Mouse (Mus musculus): ENCODE results near the gene Stum. TPM values are rescaled to one million over a fixed set of nuclear protein-coding genes. Genes with fewer than 3 reads are reported as not detected.
A peak's percentile ranks its signal among the peaks of the same experiment; 100 is the strongest.

The Stum gene
- total RNA-seq, 2 experiments from 2014 or later, result 0.95 to 1.0 TPM

DNA sequence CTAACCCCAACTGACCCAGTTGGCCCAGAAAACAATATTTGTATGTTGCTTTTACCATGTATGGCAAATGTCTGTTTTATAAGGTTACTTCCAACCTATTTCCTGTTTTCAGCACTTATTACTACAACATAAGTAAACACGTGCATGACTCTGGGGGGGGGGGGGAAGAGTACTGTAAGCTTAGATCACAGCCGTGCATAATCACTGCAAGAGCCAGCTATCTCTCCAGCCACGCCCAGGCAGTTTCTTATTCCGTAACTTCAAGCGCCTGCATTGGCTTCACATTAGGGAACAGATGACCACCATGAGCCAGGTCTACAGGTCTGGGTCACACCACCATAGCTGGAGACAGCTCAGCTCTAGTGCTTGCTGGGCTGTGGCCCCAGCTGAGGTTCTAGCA lies 53.5 kb downstream of the Stum start:
- DNase-seq (ENCODE audit: low spot score in 2 of 2), result no peak

DNA sequence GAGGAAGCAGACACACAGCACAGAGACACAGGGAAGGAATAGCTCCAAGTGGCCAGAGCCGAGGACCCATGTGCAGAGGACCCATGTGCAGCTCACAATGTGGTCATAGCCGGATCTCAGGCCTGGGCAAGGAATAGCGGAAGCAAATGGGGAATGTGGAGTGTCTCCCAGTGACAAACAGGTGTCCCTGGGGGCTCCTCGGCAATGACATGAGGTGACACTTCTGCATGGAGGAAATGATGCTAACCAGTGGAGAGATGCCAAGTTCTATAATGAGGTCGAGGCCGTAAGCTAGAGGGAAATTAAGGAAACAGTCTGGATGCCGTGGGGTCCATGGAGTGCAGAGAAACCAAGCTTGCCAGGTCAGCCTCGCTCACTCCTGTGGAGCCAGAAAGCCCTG lies 54.4 kb downstream of the Stum start:
- no peak for DNase-seq (ENCODE audit: low spot score in 2 of 2)

DNA sequence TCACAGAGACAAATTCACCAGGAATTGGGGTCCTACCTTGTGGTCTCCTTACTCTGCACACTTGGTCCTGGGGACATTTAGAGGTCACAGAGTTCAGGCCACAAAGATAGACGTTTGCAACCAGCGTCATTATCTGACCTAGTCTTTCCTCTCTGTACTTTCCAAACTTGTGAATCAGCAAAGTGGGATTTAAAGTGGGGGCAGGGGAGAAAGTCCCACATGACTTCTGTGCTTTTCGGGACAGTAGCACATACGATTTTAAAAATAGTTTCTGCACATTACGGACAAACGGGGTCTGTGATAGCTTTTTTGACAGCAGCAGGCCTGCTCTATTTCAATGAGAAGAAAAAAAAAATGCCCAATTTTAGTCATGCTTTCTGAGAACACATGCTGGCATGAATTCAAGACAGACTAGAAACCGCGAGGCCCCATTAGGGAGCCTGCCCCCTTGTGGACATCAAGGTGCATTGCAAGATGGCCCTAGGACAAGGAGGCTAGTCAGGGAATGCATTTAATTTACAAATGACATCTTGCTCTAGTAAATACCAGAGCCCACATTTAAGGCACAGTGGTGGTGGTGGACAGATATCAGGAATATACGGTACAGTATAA lies 55.1 kb downstream of the Stum start:
- peak in 1 of 2 experiments; percentile 44 for DNase-seq (ENCODE audit: low spot score in 2 of 2)

- DNase-seq (ENCODE audit: low spot score in 2 of 2), result no peak
Observed at GRCm38 (mm10) chr1:180427685-180428084, 55.6 kb downstream of the Stum start.

DNA sequence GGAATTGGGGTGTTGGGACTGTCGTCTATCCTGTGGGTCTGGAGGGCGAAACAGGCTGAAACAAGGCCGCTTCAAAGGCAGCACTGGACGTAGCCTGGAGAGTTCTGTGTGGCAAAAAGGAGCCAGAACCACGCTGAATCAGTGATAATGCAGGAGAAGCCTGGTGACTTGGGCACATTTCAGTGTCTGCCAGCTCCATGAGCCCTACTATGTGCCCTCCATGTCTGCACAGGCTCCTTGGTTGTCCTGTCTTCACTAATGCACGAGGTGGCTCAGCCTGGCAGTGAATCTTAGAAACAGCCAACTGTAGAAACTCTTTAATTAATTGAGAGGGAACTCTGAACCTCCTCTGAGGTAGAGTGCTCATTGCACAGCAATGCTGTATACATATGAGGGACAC lies 56.9 kb downstream of the Stum start:
- no peak for DNase-seq (ENCODE audit: low spot score in 2 of 2)

GRCm38 (mm10) chr1:180423931-180424330 lies 59.4 kb downstream of the Stum start:
- DNase-seq (ENCODE audit: low spot score in 2 of 2), result no peak

- no peak for DNase-seq (ENCODE audit: low spot score in 2 of 2)
Observed at GRCm38 (mm10) chr1:180423008-180423639, 60.2 kb downstream of the Stum start.

GRCm38 (mm10) chr1:180422076-180422828 lies 61.1 kb downstream of the Stum start:
- DNase-seq (ENCODE audit: low spot score in 2 of 2), result peak; percentile 44 to 62

GRCm38 (mm10) chr1:180421165-180421909 lies 62.0 kb downstream of the Stum start:
- no peak for DNase-seq (ENCODE audit: low spot score in 2 of 2)

DNA sequence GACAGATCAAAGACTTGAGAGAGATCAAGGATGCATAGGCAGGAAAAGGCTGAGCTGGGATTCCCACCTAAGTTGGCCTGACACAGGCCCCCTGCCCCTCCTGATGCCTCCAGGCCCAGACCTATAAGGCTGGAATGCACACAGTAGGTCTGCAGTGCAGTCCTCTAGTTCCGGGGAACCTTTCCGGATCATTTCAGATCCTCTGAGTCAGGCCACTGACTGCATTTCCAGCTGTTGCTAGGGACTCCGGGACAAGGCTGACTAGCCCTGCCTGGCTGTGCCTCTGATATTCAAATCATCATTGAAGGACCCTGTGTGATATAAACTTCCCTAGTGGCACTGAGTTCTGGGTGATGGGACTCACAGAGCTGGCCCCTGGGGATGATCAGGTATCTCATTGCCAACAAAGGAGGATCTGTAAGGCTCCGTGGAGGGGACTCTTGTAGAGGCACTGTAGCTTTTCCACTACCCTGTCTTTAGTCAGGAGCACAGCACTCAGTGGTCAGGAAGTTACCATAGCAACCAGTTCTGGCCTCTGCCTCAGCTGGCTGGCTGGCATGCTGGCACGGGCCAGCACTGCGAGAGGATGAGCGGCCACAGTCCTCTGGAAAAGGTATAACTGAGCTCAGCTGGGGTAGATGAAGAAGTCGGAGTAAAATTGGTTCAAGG lies 62.7 kb downstream of the Stum start:
- DNase-seq (ENCODE audit: low spot score in 2 of 2), result no peak

DNA sequence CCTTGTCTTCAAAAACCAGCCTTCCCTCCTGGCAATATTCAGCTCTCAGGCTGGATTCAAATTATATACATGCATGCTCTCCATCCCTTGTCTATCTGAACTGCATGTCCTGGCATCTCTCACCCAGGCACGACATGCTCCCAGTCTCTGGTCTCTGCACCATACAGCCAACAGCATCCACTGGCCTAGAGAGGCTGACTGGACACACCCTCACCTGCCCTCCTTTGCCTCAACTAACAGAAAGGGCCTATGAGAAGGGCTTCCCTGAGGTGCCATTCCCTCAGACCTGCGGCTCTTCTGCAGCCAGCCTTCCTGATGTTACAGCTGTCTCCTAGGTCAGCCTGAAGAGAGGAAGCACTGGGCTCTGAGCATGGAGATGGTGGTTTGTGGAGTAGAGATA lies 64.2 kb downstream of the Stum start:
- no peak for DNase-seq (ENCODE audit: low spot score in 2 of 2)

DNA sequence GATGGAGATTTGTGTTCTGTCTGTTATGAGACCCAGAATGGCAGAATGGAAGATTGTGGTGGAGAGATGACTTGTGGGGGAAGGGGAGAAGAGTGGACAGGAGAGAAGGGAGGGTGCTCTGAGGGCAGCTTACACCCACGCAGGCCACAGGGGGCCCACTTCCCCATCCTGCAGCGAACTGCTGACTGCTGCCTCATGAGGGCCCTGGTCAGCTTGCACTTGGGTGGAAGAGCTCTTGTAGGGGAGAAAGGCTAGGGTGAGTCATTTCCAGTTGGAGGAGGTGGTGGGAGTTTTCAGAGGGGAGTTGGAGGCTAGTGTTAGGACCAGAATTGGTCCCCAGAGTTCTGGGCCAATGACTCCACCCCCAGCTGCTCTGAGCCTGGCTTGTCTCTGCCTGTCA lies 66.2 kb downstream of the Stum start:
- no peak for DNase-seq (ENCODE audit: low spot score in 2 of 2)

- DNase-seq (ENCODE audit: low spot score in 2 of 2), result no peak
Observed at GRCm38 (mm10) chr1:180415836-180416235, 67.5 kb downstream of the Stum start.

- no peak for DNase-seq (ENCODE audit: low spot score in 2 of 2)
Observed at GRCm38 (mm10) chr1:180415064-180415463, 68.2 kb downstream of the Stum start.

GRCm38 (mm10) chr1:180410306-180410705 lies 73.0 kb downstream of the Stum start:
- no peak for DNase-seq (ENCODE audit: low spot score in 2 of 2)

DNA sequence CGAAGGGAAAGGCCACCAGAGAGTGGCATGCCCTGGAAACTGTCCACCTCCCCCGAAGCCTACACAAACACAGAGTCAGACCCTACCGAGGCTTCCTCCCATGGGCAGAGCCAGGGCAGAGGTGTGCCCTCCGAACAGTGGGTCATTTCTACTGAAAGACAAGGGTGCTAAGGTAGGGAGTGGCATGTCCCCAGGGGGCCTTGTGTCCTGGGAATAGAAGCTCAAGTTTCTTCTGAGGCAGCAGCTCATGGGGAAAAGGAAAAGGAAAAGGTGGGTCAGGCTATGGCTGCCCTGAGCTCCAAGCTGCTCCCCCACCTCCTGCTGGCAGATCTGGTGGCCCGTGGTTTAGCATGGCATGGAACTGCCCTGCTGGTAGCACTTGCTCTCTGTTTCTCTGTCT lies 73.5 kb downstream of the Stum start:
- DNase-seq (ENCODE audit: low spot score in 2 of 2), result no peak

GRCm38 (mm10) chr1:180408832-180409231 lies 74.5 kb downstream of the Stum start:
- no peak for DNase-seq (ENCODE audit: low spot score in 2 of 2)

DNA sequence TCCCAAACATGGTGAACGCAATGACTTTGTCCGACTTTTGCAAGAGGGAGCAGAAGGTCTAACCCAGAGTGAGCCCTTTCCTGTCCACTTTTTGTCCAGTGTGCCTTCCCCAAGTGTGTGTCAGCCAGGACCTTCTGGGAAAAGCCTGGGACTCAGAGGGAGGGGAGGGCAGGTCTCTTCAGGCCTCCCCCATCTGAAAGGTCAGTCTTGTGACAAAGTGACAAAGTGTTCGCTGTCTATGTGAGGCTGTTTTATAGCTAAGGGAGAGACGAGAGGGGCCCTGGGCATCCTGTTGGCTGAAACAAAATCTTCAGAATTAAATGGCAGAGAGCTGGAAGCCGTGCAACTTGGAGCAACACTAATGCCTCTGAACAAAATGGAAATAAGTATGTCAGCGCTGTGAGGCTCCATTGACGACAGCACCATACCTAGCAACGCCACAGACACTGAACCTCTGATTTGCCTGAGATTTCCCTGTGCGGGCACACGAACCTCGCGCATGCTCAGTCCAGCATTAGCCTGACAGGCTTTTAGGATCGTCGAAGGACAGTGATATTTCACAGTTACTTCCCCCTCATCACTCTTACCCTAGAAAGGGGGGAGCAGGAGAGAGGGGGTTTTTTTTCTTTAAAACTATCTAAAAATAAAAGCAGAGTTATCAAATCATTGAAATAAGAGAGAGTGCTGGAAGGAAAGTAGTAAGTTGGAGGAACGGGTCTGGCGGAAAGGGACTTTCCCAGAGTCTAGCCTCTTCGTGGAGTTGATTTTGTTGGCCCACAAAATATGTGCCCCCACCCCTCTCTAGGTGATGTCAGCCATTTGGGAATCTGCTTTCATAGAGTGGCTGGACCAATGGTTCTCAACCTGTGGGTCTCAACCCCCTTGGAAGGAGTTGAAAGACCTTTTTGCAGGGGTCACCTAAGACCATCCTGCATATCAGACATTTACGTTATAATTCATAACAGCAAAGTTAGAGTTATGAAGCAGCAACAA lies 75.3 kb downstream of the Stum start:
- no peak for DNase-seq (ENCODE audit: low spot score in 2 of 2)

DNA sequence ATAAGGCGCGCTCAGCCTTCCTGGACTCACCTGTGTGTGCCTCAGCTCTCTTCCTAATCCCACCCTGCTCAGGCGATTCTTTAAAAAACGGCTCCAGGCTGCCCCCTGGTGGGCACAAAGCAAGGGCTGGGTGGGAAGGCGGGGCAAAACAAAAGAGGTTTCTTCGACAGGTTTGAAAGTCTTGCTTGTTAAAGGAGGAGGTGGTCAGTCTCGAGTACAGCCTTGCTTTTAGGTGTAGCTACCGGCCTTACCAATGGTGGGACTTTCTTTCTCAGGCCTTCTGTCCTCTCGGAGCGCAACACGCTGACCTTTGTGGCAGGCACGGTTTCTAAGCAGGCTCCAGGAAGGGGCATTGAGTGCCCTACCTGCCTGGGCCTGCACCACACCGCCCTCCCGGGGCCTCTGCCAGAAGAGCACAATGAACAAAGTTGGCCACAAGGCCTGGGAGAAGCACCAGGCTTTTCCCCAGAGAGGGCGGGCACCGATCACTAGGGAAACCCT lies 76.1 kb downstream of the Stum start:
- DNase-seq (ENCODE audit: low spot score in 2 of 2), result no peak

Data from adrenal gland, postnatal 4 days (tissue).